Mouse (Mus musculus) MEL (cell line): ENCODE results near the gene Cttnbp2. TPM values are rescaled to one million over a fixed set of nuclear protein-coding genes. Genes with fewer than 3 reads are reported as not detected.

Source experiments
- DNase-seq: peaks from one replicate; pipeline ENCODE4 v3.0.0; 2011; ENCODE audit warnings: low read depth, low spot score
- H3K27ac ChIP-seq: 2 replicates; pipeline ENCODE4 v1.5.1; 2012; ENCODE audit warnings: low read depth, mild to moderate bottlenecking, control low read depth, low read length, moderate library complexity; ENCODE audit not compliant: control insufficient read depth
- H3K27me3 ChIP-seq, 2 experiments: fragments of 150-350 bp in 1 of 2; sonication (generic) in 1 of 2; 2 replicates each; pipeline ENCODE4 v1.6.1; 2012; ENCODE audit warnings: low read length in 2 of 2, mild to moderate bottlenecking in 2 of 2, improper control_type of control experiment in 1 of 2, moderate library complexity in 1 of 2; ENCODE audit not compliant: insufficient read depth in 2 of 2, control insufficient read depth in 1 of 2
- H3K36me3 ChIP-seq, 2 experiments: 2 replicates each; pipeline ENCODE4 v1.6.1; 2012 to 2014; ENCODE audit warnings: low read length in 2 of 2, improper control_type of control experiment in 1 of 2, inconsistent platforms in 1 of 2, mild to moderate bottlenecking in 1 of 2; ENCODE audit not compliant: insufficient read depth in 2 of 2, control insufficient read depth in 1 of 2
- H3K4me1 ChIP-seq, 2 experiments: fragments of 150-350 bp in 1 of 2; sonication (generic) in 1 of 2; 2 replicates each; pipeline ENCODE4 v1.6.1; 2012; ENCODE audit warnings: low read length in 2 of 2, improper control_type of control experiment in 1 of 2, mild to moderate bottlenecking in 1 of 2; ENCODE audit not compliant: insufficient read depth in 2 of 2, control insufficient read depth in 1 of 2
- H3K4me3 ChIP-seq, 2 experiments: fragments of 150-350 bp in 1 of 2; sonication (generic) in 1 of 2; 2 replicates each; pipeline ENCODE4 v1.5.1; 2012; ENCODE audit warnings: low read depth in 2 of 2, low read length in 2 of 2, mild to moderate bottlenecking in 2 of 2, moderate library complexity in 2 of 2, control low read depth in 1 of 2, improper control_type of control experiment in 1 of 2; ENCODE audit not compliant: control insufficient read depth in 1 of 2, insufficient read depth in 1 of 2
- H3K79me2 ChIP-seq: 2 replicates; pipeline ENCODE4 v1.6.1; 2012; ENCODE audit warnings: mild to moderate bottlenecking, low read length, moderate library complexity; ENCODE audit not compliant: control insufficient read depth, poor library complexity, insufficient read depth
- H3K9ac ChIP-seq: 2 replicates; pipeline ENCODE4 v1.6.1; 2012; ENCODE audit warnings: low read depth, mild to moderate bottlenecking, control low read depth, low read length, moderate library complexity; ENCODE audit not compliant: control insufficient read depth, poor library complexity, severe bottlenecking
- H3K9me3 ChIP-seq: fragments of 150-350 bp; sonication (generic); replicated peaks from 2 replicates; pipeline ENCODE4 v1.6.1; 2012; ENCODE audit warnings: mild to moderate bottlenecking, low read length, improper control_type of control experiment, moderate library complexity; ENCODE audit not compliant: insufficient read depth
- E2F4 ChIP-seq: IDR thresholded peaks from 2 replicates; pipeline ENCODE4 v1.6.1; 2011; ENCODE audit warnings: low read depth, low read length, improper control_type of control experiment, borderline replicate concordance
- EP300 ChIP-seq, 2 experiments: IDR thresholded peaks; 2 replicates each; pipeline ENCODE4 v1.6.1; 2011; ENCODE audit warnings: improper control_type of control experiment in 2 of 2, low read length in 2 of 2, low read depth in 1 of 2, mild to moderate bottlenecking in 1 of 2
- JUND ChIP-seq: IDR thresholded peaks from 2 replicates; pipeline ENCODE4 v1.6.1; 2011; ENCODE audit warnings: low read depth, mild to moderate bottlenecking, improper control_type of control experiment, low read length
- KAT2A ChIP-seq: conservative IDR thresholded peaks from 2 replicates; pipeline ENCODE4 v1.6.1; 2012; ENCODE audit warnings: low read depth, low read length, improper control_type of control experiment, inconsistent platforms
- MAX ChIP-seq: IDR thresholded peaks from 2 replicates; pipeline ENCODE4 v1.6.1; 2011; ENCODE audit warnings: low read length, improper control_type of control experiment
- MAZ ChIP-seq: IDR thresholded peaks from 2 replicates; pipeline ENCODE4 v1.6.1; 2012; ENCODE audit warnings: low read depth, mild to moderate bottlenecking, inconsistent platforms, low read length, improper control_type of control experiment
- MXI1 ChIP-seq: IDR thresholded peaks from 2 replicates; pipeline ENCODE4 v1.6.1; 2011; ENCODE audit warnings: mild to moderate bottlenecking, low read depth, low read length, improper control_type of control experiment
- NRF1 ChIP-seq: IDR thresholded peaks from 2 replicates; pipeline ENCODE4 v1.6.1; 2014; ENCODE audit warnings: low read depth, mild to moderate bottlenecking, inconsistent platforms, low read length, improper control_type of control experiment, moderate library complexity; ENCODE audit not compliant: poor library complexity, insufficient read depth, severe bottlenecking
- POLR2A ChIP-seq, 2 experiments: IDR thresholded peaks; 2 replicates each; pipeline ENCODE4 v1.6.1; 2011 to 2012; ENCODE audit warnings: low read length in 2 of 2, mild to moderate bottlenecking in 2 of 2, control low read depth in 1 of 2, improper control_type of control experiment in 1 of 2, low read depth in 1 of 2, moderate library complexity in 1 of 2; ENCODE audit not compliant: control insufficient read depth in 1 of 2, insufficient read depth in 1 of 2, poor library complexity in 1 of 2
- RAD21 ChIP-seq: IDR thresholded peaks from 2 replicates; pipeline ENCODE4 v1.6.1; 2011; ENCODE audit warnings: mild to moderate bottlenecking, low read depth, low read length, improper control_type of control experiment
- SMC3 ChIP-seq: IDR thresholded peaks from 2 replicates; pipeline ENCODE4 v1.6.1; 2011; ENCODE audit warnings: low read depth, low read length, improper control_type of control experiment
- UBTF ChIP-seq: IDR thresholded peaks from 2 replicates; pipeline ENCODE4 v1.6.1; 2012; ENCODE audit warnings: low read depth, mild to moderate bottlenecking, inconsistent platforms, low read length, improper control_type of control experiment, moderate library complexity, borderline replicate concordance; ENCODE audit not compliant: insufficient read depth
- USF1 ChIP-seq: IDR thresholded peaks from 2 replicates; pipeline ENCODE4 v1.6.1; 2014; ENCODE audit warnings: low read depth, mild to moderate bottlenecking, inconsistent platforms, low read length, improper control_type of control experiment, moderate library complexity
- USF2 ChIP-seq, 2 experiments: IDR thresholded peaks; 2 replicates each; pipeline ENCODE4 v1.6.1; 2011 to 2012; ENCODE audit warnings: improper control_type of control experiment in 2 of 2, low read length in 2 of 2, borderline replicate concordance in 1 of 2, inconsistent platforms in 1 of 2, low read depth in 1 of 2, mild to moderate bottlenecking in 1 of 2; ENCODE audit not compliant: insufficient read depth in 1 of 2
- ZC3H11A ChIP-seq: IDR thresholded peaks from 2 replicates; pipeline ENCODE4 v1.6.1; 2012; ENCODE audit warnings: low read depth, mild to moderate bottlenecking, inconsistent platforms, low read length, improper control_type of control experiment
- ZMIZ1 ChIP-seq: IDR thresholded peaks from 2 replicates; pipeline ENCODE4 v1.6.1; 2012; ENCODE audit warnings: low read depth, mild to moderate bottlenecking, inconsistent platforms, low read length, improper control_type of control experiment, moderate library complexity
- ZNF384 ChIP-seq: IDR thresholded peaks from 2 replicates; pipeline ENCODE4 v1.6.1; 2012; ENCODE audit warnings: low read depth, mild to moderate bottlenecking, inconsistent platforms, low read length, improper control_type of control experiment
- polyA plus RNA-seq, 2 experiments: library from polyadenylated mRNA; stranded (reverse) in 1 of 2; unstranded in 1 of 2; fragments of >175 nt in 1 of 2; fragments of >200 nt in 1 of 2; gene quantifications; 2 replicates each; pipeline versions ENCODE4 v1.2.1 to v1.2.4; 2012; ENCODE audit warnings: low replicate concordance in 2 of 2, low read depth in 1 of 2; ENCODE audit not compliant: insufficient read length in 2 of 2, insufficient read depth in 1 of 2, missing spikeins in 1 of 2
- total RNA-seq: library from RNA; depleted of rRNA; stranded (reverse); fragments of 300-350 nt; gene quantifications from 2 replicates; pipeline ENCODE4 v1.2.3, GENCODE M21; 2012

Cttnbp2 gene
- total and polyA plus RNA-seq, 3 experiments = 0.77 to 1.2 TPM; not detected in 1

DNA sequence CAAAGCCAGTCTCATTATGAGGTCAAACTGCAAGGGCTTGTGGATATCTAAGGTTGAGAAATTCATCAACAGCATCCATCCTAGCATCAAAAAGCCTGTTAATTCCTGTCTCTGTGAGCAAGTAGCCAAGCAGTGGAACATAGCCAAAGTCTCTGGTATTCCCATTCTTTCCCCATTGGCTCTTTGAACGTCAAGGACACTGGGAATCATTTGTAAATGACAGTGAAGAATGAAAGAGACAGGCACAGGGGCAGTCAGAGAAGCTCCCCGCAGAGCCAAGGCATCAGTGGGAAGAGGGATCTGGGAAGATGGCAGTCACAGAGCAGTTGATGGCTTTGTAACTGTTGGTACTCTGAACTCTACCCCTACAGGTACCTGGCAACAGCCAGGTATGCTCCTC is 46.9 kb downstream of the Cttnbp2 start:
- no peak overlapping the region for H3K4me3 ChIP-seq
- no peaks in the 10 kb centered on the region for H3K36me3 ChIP-seq
- H3K9ac ChIP-seq = no peak overlapping the region
- H3K9me3 ChIP-seq = no peaks in the 10 kb centered on the region
- no peak for DNase-seq
- no peaks in the 10 kb centered on the region for H3K4me1 ChIP-seq
- H3K79me2 ChIP-seq = no peaks in the 10 kb centered on the region
- H3K27me3 ChIP-seq = peaks cover 0 to 3% of the 10 kb centered on the region in 2 experiments; a peak in 2 of 4 replicates
- H3K27ac ChIP-seq = no peak overlapping the region
- no peak for TF ChIP-seq KAT2A
- TF ChIP-seq NRF1 = no peak
- TF ChIP-seq RAD21 = no peak
- TF ChIP-seq MAZ = no peak
- no peak for TF ChIP-seq ZMIZ1
- TF ChIP-seq ZNF384 = no peak
- TF ChIP-seq POLR2A (IDR thresholded peaks at IDR 0.05; ENCODE audit: control insufficient read depth in 1 of 2, insufficient read depth in 1 of 2, low read depth in 1 of 2, low read length in 2 of 2, poor library complexity in 1 of 2) = no peak
- TF ChIP-seq MXI1 = no peak

DNA sequence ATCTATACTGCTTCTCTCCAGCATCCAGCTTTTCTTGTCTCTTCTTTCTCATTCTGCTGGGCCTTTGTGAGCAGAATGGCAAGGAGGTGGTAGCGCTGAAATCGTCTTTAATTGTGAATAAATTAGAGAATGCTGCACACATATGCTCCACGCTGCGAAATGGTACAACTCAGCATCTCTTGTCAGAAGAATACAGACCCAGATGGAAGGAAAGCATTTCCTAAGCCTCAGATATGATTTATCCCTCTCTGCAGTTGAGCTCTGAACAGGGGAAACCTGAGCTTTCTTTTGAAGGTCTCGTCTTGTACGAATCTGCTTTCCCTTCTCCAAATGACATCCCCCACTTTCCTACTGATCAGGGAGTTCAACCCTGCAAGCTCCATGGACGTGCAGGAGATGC is 48.4 kb downstream of the Cttnbp2 start:
- no peaks in the 10 kb centered on the region for H3K36me3 ChIP-seq
- H3K4me3 ChIP-seq = no peak overlapping the region
- no peak for DNase-seq
- no peak overlapping the region for H3K9ac ChIP-seq
- no peak for TF ChIP-seq MAX
- TF ChIP-seq MXI1 = no peak
- TF ChIP-seq POLR2A (IDR thresholded peaks at IDR 0.05; ENCODE audit: control insufficient read depth in 1 of 2, insufficient read depth in 1 of 2, low read depth in 1 of 2, low read length in 2 of 2, poor library complexity in 1 of 2) = no peak
- TF ChIP-seq SMC3 = no peak
- TF ChIP-seq JUND = no peak
- TF ChIP-seq ZC3H11A = no peak
- TF ChIP-seq USF2 (IDR thresholded peaks at IDR 0.05; ENCODE audit: borderline replicate concordance in 1 of 2, insufficient read depth in 1 of 2, low read depth in 1 of 2, low read length in 2 of 2) = no peak
- TF ChIP-seq UBTF = no peak
- no peak for TF ChIP-seq EP300 (IDR thresholded peaks at IDR 0.05; ENCODE audit: low read depth in 1 of 2, low read length in 2 of 2)
- no peak for TF ChIP-seq USF1
- TF ChIP-seq E2F4 = no peak
- TF ChIP-seq, all 39 proteins: peak for 0
- H3K9me3 ChIP-seq = no peaks in the 10 kb centered on the region
- no peaks in the 10 kb centered on the region for H3K4me1 ChIP-seq
- peaks cover 0 to 3% of the 10 kb centered on the region in 2 experiments; a peak in 2 of 4 replicates for H3K27me3 ChIP-seq
- no peaks in the 10 kb centered on the region for H3K79me2 ChIP-seq
- H3K27ac ChIP-seq = no peak overlapping the region
